Mouse (Mus musculus): ENCODE measurements around the gene Gatad1. TPM values are rescaled to one million over a fixed set of nuclear protein-coding genes. Genes with fewer than 3 reads are reported as not detected.
"Not testable (repeated sequence)": the region's sequence is repeated elsewhere in the genome, so short reads cannot be mapped to it uniquely, and the experiment has no call there.

The Gatad1 gene
- total RNA-seq, 1 experiment from 2014 or later = 187 TPM

GRCm38 (mm10) chr5:3644621-3645020 lies 12.4 kb downstream of the Gatad1 start:
- ATAC-seq (replicated peaks; ENCODE audit: low read depth, poor library complexity, severe bottlenecking) = no peak

- ATAC-seq (replicated peaks; ENCODE audit: low read depth, poor library complexity, severe bottlenecking) = no peak
Observed at GRCm38 (mm10) chr5:3635286-3635685, 21.7 kb downstream of the Gatad1 start.

- ATAC-seq (replicated peaks; ENCODE audit: low read depth, poor library complexity, severe bottlenecking) = 0 out of 2 replicates have a peak, but pooled peaks have one; percentile 42
Observed at GRCm38 (mm10) chr5:3633951-3634350, 23.0 kb downstream of the Gatad1 start.

GRCm38 (mm10) chr5:3633315-3633714 lies 23.7 kb downstream of the Gatad1 start:
- ATAC-seq (replicated peaks; ENCODE audit: low read depth, poor library complexity, severe bottlenecking) = no peak

GRCm38 (mm10) chr5:3632285-3632684 lies 24.7 kb downstream of the Gatad1 start:
- ATAC-seq (replicated peaks; ENCODE audit: low read depth, poor library complexity, severe bottlenecking) = no peak

- ATAC-seq (replicated peaks; ENCODE audit: low read depth, poor library complexity, severe bottlenecking) = peak; percentile 39; the same call in 1 of the 2 replicates
Observed at GRCm38 (mm10) chr5:3631512-3632271, 25.3 kb downstream of the Gatad1 start.

- no peak for ATAC-seq (replicated peaks; ENCODE audit: low read depth, poor library complexity, severe bottlenecking)
Observed at GRCm38 (mm10) chr5:3630055-3630454, 26.9 kb downstream of the Gatad1 start.

- no peak for ATAC-seq (replicated peaks; ENCODE audit: low read depth, poor library complexity, severe bottlenecking)
Observed at GRCm38 (mm10) chr5:3620486-3620885, 36.5 kb downstream of the Gatad1 start.

GRCm38 (mm10) chr5:3611835-3612234 lies 45.1 kb downstream of the Gatad1 start:
- not testable (repeated sequence) for ATAC-seq (replicated peaks; ENCODE audit: low read depth, poor library complexity, severe bottlenecking)

GRCm38 (mm10) chr5:3609241-3609640 lies 47.7 kb downstream of the Gatad1 start:
- ATAC-seq (replicated peaks; ENCODE audit: low read depth, poor library complexity, severe bottlenecking) = no peak

- ATAC-seq (replicated peaks; ENCODE audit: low read depth, poor library complexity, severe bottlenecking) = no peak
Observed at GRCm38 (mm10) chr5:3607114-3607513, 49.9 kb downstream of the Gatad1 start.

GRCm38 (mm10) chr5:3600790-3601189 lies 56.2 kb downstream of the Gatad1 start:
- ATAC-seq (replicated peaks; ENCODE audit: low read depth, poor library complexity, severe bottlenecking) = no peak

- ATAC-seq (replicated peaks; ENCODE audit: low read depth, poor library complexity, severe bottlenecking) = no peak
Observed at GRCm38 (mm10) chr5:3600298-3600697, 56.7 kb downstream of the Gatad1 start.

GRCm38 (mm10) chr5:3598766-3599165 lies 58.2 kb downstream of the Gatad1 start:
- no peak for ATAC-seq (replicated peaks; ENCODE audit: low read depth, poor library complexity, severe bottlenecking)

- ATAC-seq (replicated peaks; ENCODE audit: low read depth, poor library complexity, severe bottlenecking) = no peak
Observed at GRCm38 (mm10) chr5:3597171-3597570, 59.8 kb downstream of the Gatad1 start.

- peak; percentile 82 for ATAC-seq (replicated peaks; ENCODE audit: low read depth, poor library complexity, severe bottlenecking)
Observed at GRCm38 (mm10) chr5:3596399-3596766, 60.6 kb downstream of the Gatad1 start, which contains the start of gene Rbm48. TSS of gene Rbm48 (minus strand) at chr5:3596585.

GRCm38 (mm10) chr5:3595693-3596398 lies 61.1 kb downstream of the Gatad1 start, which contains the start of gene Pex1:
TSS of gene Pex1 (plus strand) at chr5:3596066.
- ATAC-seq (replicated peaks; ENCODE audit: low read depth, poor library complexity, severe bottlenecking) = peak; percentile 95
